Mouse (Mus musculus): Measurements from ENCODE around the gene Gga3.
A peak's percentile ranks its signal among the peaks of the same experiment; 100 is the strongest.
"Not testable (repeated sequence)": the region's sequence is repeated elsewhere in the genome, so short reads cannot be mapped to it uniquely, and the experiment has no call there.

Gene Gga3

GRCm38 (mm10) chr11:115603476-115604303, at the start of gene Gga3, which contains the start of gene Mrps7:
Gene Gga3 (minus strand): TSS chr11:115604051.
Gene Mrps7 (plus strand): TSS chr11:115603925.
- peak; percentile 81 to 85 for DNase-seq (ENCODE audit: low spot score in 2 of 2)

GRCm38 (mm10) chr11:115653194-115653593, 49.3 kb upstream of the Gga3 start:
- no peak for DNase-seq (ENCODE audit: low spot score in 2 of 2)

- no peak for DNase-seq (ENCODE audit: low spot score in 2 of 2)
Measured at GRCm38 (mm10) chr11:115651680-115652079, 47.8 kb upstream of the Gga3 start.

GRCm38 (mm10) chr11:115649706-115650105, 45.9 kb upstream of the Gga3 start:
- no peak for DNase-seq (ENCODE audit: low spot score in 2 of 2)

GRCm38 (mm10) chr11:115647459-115647858, 43.6 kb upstream of the Gga3 start:
- no peak for DNase-seq (ENCODE audit: low spot score in 2 of 2)

- no peak for DNase-seq (ENCODE audit: low spot score in 2 of 2)
Measured at GRCm38 (mm10) chr11:115646439-115646838, 42.6 kb upstream of the Gga3 start.

- DNase-seq (ENCODE audit: low spot score in 2 of 2): not testable (repeated sequence)
Measured at GRCm38 (mm10) chr11:115645498-115645897, 41.6 kb upstream of the Gga3 start.

GRCm38 (mm10) chr11:115644308-115644707, 40.5 kb upstream of the Gga3 start:
- DNase-seq (ENCODE audit: low spot score in 2 of 2): no peak

GRCm38 (mm10) chr11:115643265-115643664, 39.4 kb upstream of the Gga3 start:
- DNase-seq (ENCODE audit: low spot score in 2 of 2): no peak

GRCm38 (mm10) chr11:115642705-115643104, 38.9 kb upstream of the Gga3 start:
- DNase-seq (ENCODE audit: low spot score in 2 of 2): no peak

GRCm38 (mm10) chr11:115641664-115642036, 37.8 kb upstream of the Gga3 start:
- no peak for DNase-seq (ENCODE audit: low spot score in 2 of 2)

GRCm38 (mm10) chr11:115640978-115641663, 37.3 kb upstream of the Gga3 start:
- no peak for DNase-seq (ENCODE audit: low spot score in 2 of 2)

- DNase-seq (ENCODE audit: low spot score in 2 of 2): no peak
Measured at GRCm38 (mm10) chr11:115640311-115640828, 36.5 kb upstream of the Gga3 start.

- DNase-seq (ENCODE audit: low spot score in 2 of 2): no peak
Measured at GRCm38 (mm10) chr11:115639540-115639939, 35.7 kb upstream of the Gga3 start.

- no peak for DNase-seq (ENCODE audit: low spot score in 2 of 2)
Measured at GRCm38 (mm10) chr11:115638498-115639409, 34.9 kb upstream of the Gga3 start.

GRCm38 (mm10) chr11:115636960-115637359, 33.1 kb upstream of the Gga3 start:
- no peak for DNase-seq (ENCODE audit: low spot score in 2 of 2)

- no peak for DNase-seq (ENCODE audit: low spot score in 2 of 2)
Measured at GRCm38 (mm10) chr11:115635484-115635883, 31.6 kb upstream of the Gga3 start.

GRCm38 (mm10) chr11:115635041-115635440, 31.2 kb upstream of the Gga3 start:
- DNase-seq (ENCODE audit: low spot score in 2 of 2): no peak

GRCm38 (mm10) chr11:115634109-115634508, 30.3 kb upstream of the Gga3 start:
- no peak for DNase-seq (ENCODE audit: low spot score in 2 of 2)

GRCm38 (mm10) chr11:115632862-115633261, 29.0 kb upstream of the Gga3 start:
- no peak for DNase-seq (ENCODE audit: low spot score in 2 of 2)

GRCm38 (mm10) chr11:115632247-115632646, 28.4 kb upstream of the Gga3 start:
- no peak for DNase-seq (ENCODE audit: low spot score in 2 of 2)

GRCm38 (mm10) chr11:115631505-115631890, 27.6 kb upstream of the Gga3 start:
- DNase-seq (ENCODE audit: low spot score in 2 of 2): no peak

Measured in frontal cortex, postnatal 25 days (tissue).